Mouse (Mus musculus) common myeloid progenitor, adult 5-6 weeks (primary cell): ENCODE results near the gene Lipk. TPM values are rescaled to one million over a fixed set of nuclear protein-coding genes. Genes with fewer than 3 reads are reported as not detected.
A peak's percentile ranks its signal among the peaks of the same experiment; 100 is the strongest.

Experiments
- ATAC-seq: replicated peaks from 2 replicates; pipeline ENCODE4 v1.8.0; 2016; ENCODE audit warnings: low read depth, mild to moderate bottlenecking, moderate TSS enrichment, inconsistent platforms; ENCODE audit not compliant: poor library complexity, severe bottlenecking
- total RNA-seq: library from RNA; stranded (forward); fragments of 200-1000, 187-1606 nt; gene quantifications from 2 replicates; pipeline ENCODE4 v1.2.3, GENCODE M21; 2017

The Lipk gene
- total RNA-seq = not detected in 2 replicates

- ATAC-seq = no peak
Measured at GRCm38 (mm10) chr19:34008002-34008401, at the start of gene Lipk. Gene Lipk (plus strand): TSS chr19:34008290.

- ATAC-seq = no peak
Measured at GRCm38 (mm10) chr19:33960887-33961286, 47.2 kb upstream of the Lipk start, which contains the start of gene Lipf. Gene Lipf (plus strand): TSS chr19:33961187.

GRCm38 (mm10) chr19:33979007-33979406 lies 29.1 kb upstream of the Lipk start:
- 0 out of 2 replicates have a peak, but pooled peaks have one; percentile 54 for ATAC-seq

GRCm38 (mm10) chr19:33983043-33983442 lies 25.0 kb upstream of the Lipk start:
- ATAC-seq = no peak

- ATAC-seq = peak; percentile 72
Measured at GRCm38 (mm10) chr19:34021440-34022172, 13.5 kb downstream of the Lipk start.

- ATAC-seq = 0 out of 2 replicates have a peak, but pooled peaks have one; percentile 52
Measured at GRCm38 (mm10) chr19:34022759-34023158, 14.7 kb downstream of the Lipk start.

GRCm38 (mm10) chr19:34039731-34040130 lies 31.6 kb downstream of the Lipk start:
- ATAC-seq = no peak

- no peak for ATAC-seq
Measured at GRCm38 (mm10) chr19:34043008-34043407, 34.9 kb downstream of the Lipk start.

- ATAC-seq = no peak
Measured at GRCm38 (mm10) chr19:34049371-34050039, 41.4 kb downstream of the Lipk start.

- ATAC-seq = no peak
Measured at GRCm38 (mm10) chr19:34051502-34051901, 43.4 kb downstream of the Lipk start.

GRCm38 (mm10) chr19:34063547-34063946 lies 55.5 kb downstream of the Lipk start:
- ATAC-seq = no peak

GRCm38 (mm10) chr19:34064059-34064458 lies 56.0 kb downstream of the Lipk start:
- no peak for ATAC-seq

GRCm38 (mm10) chr19:34066779-34067472 lies 58.8 kb downstream of the Lipk start, which contains the start of gene Lipn:
Gene Lipn (plus strand): TSS chr19:34067358.
- no peak for ATAC-seq

- no peak for ATAC-seq
Measured at GRCm38 (mm10) chr19:34074239-34074638, 66.1 kb downstream of the Lipk start.

- ATAC-seq = no peak
Measured at GRCm38 (mm10) chr19:34078130-34078529, 70.0 kb downstream of the Lipk start.

- ATAC-seq = no peak
Measured at GRCm38 (mm10) chr19:34089011-34089680, 81.1 kb downstream of the Lipk start.

GRCm38 (mm10) chr19:34095381-34095780 lies 87.3 kb downstream of the Lipk start:
- no peak for ATAC-seq

- 0 out of 2 replicates have a peak, but pooled peaks have one; percentile 36 for ATAC-seq
Measured at GRCm38 (mm10) chr19:34096228-34096627, 88.1 kb downstream of the Lipk start.
